Mouse (Mus musculus) kidney, adult 18-20 months (tissue): Measurements from ENCODE around the gene Pex5l.

Experiments
- DNase-seq: peaks from one replicate; pipeline ENCODE4 v3.0.0; 2021

The Pex5l gene

GRCm38 (mm10) chr3:33142901-33143461 is at the start of gene Pex5l:
Pex5l (minus strand) TSS chr3:33143247.
- DNase-seq = peak; percentile 28

GRCm38 (mm10) chr3:33165186-33165585 is 22.1 kb upstream of the Pex5l start:
- DNase-seq = no peak

- DNase-seq = no peak
Measured at GRCm38 (mm10) chr3:33163821-33164220, 20.8 kb upstream of the Pex5l start.

- DNase-seq = no peak
Measured at GRCm38 (mm10) chr3:33143592-33143991, 545 bp upstream of the Pex5l start.

GRCm38 (mm10) chr3:33142398-33142797 is 649 bp downstream of the Pex5l start:
- DNase-seq = peak; percentile 6

- DNase-seq = no peak
Measured at GRCm38 (mm10) chr3:33129944-33130343, 13.1 kb downstream of the Pex5l start.

- DNase-seq = no peak
Measured at GRCm38 (mm10) chr3:33124796-33125195, 18.3 kb downstream of the Pex5l start.

GRCm38 (mm10) chr3:33105785-33106184 is 37.3 kb downstream of the Pex5l start:
- DNase-seq = no peak

GRCm38 (mm10) chr3:33103501-33103900 is 39.5 kb downstream of the Pex5l start:
- DNase-seq = no peak

- DNase-seq = no peak
Measured at GRCm38 (mm10) chr3:33098550-33099295, 44.3 kb downstream of the Pex5l start.

GRCm38 (mm10) chr3:33093646-33094045 is 49.4 kb downstream of the Pex5l start:
- peak; percentile 11 for DNase-seq

GRCm38 (mm10) chr3:33090001-33090400 is 53.0 kb downstream of the Pex5l start:
- DNase-seq = no peak

GRCm38 (mm10) chr3:33089470-33089869 is 53.6 kb downstream of the Pex5l start:
- no peak for DNase-seq

- DNase-seq = no peak
Measured at GRCm38 (mm10) chr3:33088276-33088675, 54.8 kb downstream of the Pex5l start.

GRCm38 (mm10) chr3:33082806-33083338 is 60.2 kb downstream of the Pex5l start:
- DNase-seq = no peak

- no peak for DNase-seq
Measured at GRCm38 (mm10) chr3:33081793-33082192, 61.3 kb downstream of the Pex5l start.

GRCm38 (mm10) chr3:33079658-33080057 is 63.4 kb downstream of the Pex5l start:
- no peak for DNase-seq

GRCm38 (mm10) chr3:33079171-33079570 is 63.9 kb downstream of the Pex5l start:
- DNase-seq = no peak

GRCm38 (mm10) chr3:33075696-33076095 is 67.4 kb downstream of the Pex5l start:
- no peak for DNase-seq

GRCm38 (mm10) chr3:33074266-33074981 is 68.6 kb downstream of the Pex5l start:
- no peak for DNase-seq

GRCm38 (mm10) chr3:33073905-33074265 is 69.2 kb downstream of the Pex5l start:
- no peak for DNase-seq

GRCm38 (mm10) chr3:33070771-33071170 is 72.3 kb downstream of the Pex5l start:
- no peak for DNase-seq

- DNase-seq = no peak
Measured at GRCm38 (mm10) chr3:33068146-33068545, 74.9 kb downstream of the Pex5l start.

GRCm38 (mm10) chr3:33063590-33063989 is 79.5 kb downstream of the Pex5l start:
- DNase-seq = no peak
